Mouse (Mus musculus) thymus, postnatal 14 days (tissue): ENCODE measurements around the gene Dmp1.

Source experiments
- DNase-seq: peaks from one replicate; pipeline ENCODE4 v3.0.0; 2021

The Dmp1 gene

DNA sequence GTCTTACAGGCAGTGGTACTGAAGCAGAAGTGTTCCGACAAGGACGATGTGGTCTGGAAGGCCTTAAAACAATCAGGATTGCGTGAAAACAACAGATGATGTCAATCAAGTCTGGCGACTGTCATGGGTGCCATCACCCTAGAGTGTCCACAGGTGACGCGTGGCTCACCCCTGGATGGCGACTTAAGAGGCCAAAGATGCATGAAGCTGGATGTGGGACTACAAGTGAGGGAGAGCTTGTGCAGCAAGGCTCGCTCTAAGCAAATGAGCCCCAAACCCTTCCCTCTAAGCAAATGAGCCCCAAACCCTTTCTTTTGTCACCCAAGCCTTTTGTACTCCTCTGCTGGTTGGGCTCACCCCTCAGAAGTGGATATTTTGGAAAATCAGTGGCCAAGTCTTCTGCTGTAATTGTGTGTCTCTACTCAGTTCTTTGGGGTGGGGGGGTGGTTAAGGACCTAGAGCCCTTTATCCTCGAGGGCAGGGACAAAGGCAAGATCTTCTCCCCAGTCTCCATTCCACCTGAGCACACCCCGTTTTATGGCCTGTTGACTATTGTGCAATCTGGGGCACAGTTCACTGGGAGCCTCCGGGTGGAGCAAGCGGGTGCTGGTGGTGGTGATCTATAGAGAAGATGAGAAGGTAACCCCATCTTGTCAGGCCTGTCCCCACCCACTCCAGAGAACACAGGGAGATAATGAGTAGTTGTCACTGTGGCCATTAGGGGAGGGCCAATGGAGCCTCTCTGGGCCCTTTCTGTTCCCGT lies 60.8 kb downstream of the Dmp1 start:
- no peak for DNase-seq
